Mouse (Mus musculus) olfactory bulb, adult 2 months (tissue): Measurements from ENCODE around the gene Lca5l.

Source experiments
- CTCF ChIP-seq: fragments of 200-500 bp; IDR thresholded peaks from 2 replicates; pipeline ENCODE4 v1.5.1; 2012; ENCODE audit warnings: low read depth, mild to moderate bottlenecking, low read length, moderate library complexity; ENCODE audit not compliant: insufficient read depth
- POLR2A ChIP-seq: fragments of 200-500 bp; IDR thresholded peaks from 2 replicates; pipeline ENCODE4 v1.6.1; 2012; ENCODE audit warnings: mild to moderate bottlenecking, low read depth, low read length, moderate library complexity; ENCODE audit not compliant: insufficient read depth

DNA sequence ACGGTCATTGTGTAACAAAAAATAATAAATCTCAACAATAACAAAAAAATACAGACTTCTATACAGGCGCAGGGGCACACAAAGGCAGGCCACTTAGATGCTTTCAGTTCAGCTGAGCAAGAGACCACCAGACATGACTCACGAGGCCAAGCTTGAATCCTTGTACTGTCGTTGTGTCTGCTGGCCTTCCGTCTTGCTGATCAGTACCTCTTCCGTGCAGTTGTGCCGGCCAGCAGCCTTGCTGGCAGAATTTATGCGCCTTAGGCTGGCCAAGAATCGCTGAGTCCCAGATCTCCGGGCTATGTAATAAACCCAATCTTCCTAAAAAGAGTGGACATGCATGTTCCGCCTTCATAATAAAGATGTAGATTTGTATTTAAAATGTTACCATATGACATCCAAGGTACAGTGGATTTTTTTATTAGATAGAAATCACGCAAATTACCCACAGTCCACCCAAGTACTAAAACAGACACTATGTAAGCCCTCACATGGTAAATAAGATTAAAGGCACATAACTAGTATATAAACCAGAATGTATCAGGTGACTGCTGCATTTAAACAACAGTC, 33.5 kb downstream of the Lca5l start:
- TF ChIP-seq POLR2A (no peak), CTCF (no peak)
